Mouse (Mus musculus) bone marrow, adult 2 months (tissue): Measurements from ENCODE around the gene 1700007K13Rik. TPM values are rescaled to one million over a fixed set of nuclear protein-coding genes. Genes with fewer than 3 reads are reported as not detected.

ENCODE experiments used
- H3K27ac ChIP-seq: fragments of 200-500 bp; 2 replicates; pipeline ENCODE4 v1.5.1; 2012; ENCODE audit warnings: low read depth, mild to moderate bottlenecking, control low read depth, inconsistent platforms, low read length; ENCODE audit not compliant: control insufficient read depth, poor library complexity, insufficient read depth
- H3K4me1 ChIP-seq: fragments of 200-500 bp; 2 replicates; pipeline ENCODE4 v1.6.1; 2011; ENCODE audit warnings: low read length; ENCODE audit not compliant: control insufficient read depth, insufficient read depth
- H3K4me3 ChIP-seq: fragments of 200-500 bp; replicated peaks from 2 replicates; pipeline ENCODE3; 2011; ENCODE audit warnings: mild to moderate bottlenecking, low read depth, low read length, control low read depth; ENCODE audit not compliant: control insufficient read depth
- CTCF ChIP-seq: fragments of 200-500 bp; IDR thresholded peaks from 2 replicates; pipeline ENCODE4 v1.5.1; 2011; ENCODE audit warnings: low read length, control low read depth; ENCODE audit not compliant: control insufficient read depth, insufficient read depth
- POLR2A ChIP-seq: fragments of 200-500 bp; IDR thresholded peaks from 2 replicates; pipeline ENCODE4 v1.6.1; 2011; ENCODE audit warnings: low read depth, mild to moderate bottlenecking, control low read depth, low read length, borderline replicate concordance; ENCODE audit not compliant: control insufficient read depth
- WGBS: fragments of 180-500 bp; shearing (Covaris S2); methylation state at CpG from one replicate; pipeline ENCODE4 v1.1.7; 2018; 5-methylcytosine and 5-hydroxymethylcytosine counted together
- polyA plus RNA-seq: library from polyadenylated mRNA; stranded (reverse); fragments of >200 nt; gene quantifications from 2 replicates; pipeline ENCODE4 v1.2.4, GENCODE M21; 2011; ENCODE audit warnings: low replicate concordance; ENCODE audit not compliant: missing spikeins, insufficient read depth, insufficient read length

The 1700007K13Rik gene
- polyA plus RNA-seq, 1 experiment: 6.8 TPM

- H3K27ac ChIP-seq: no peak overlapping the region
- no peaks in the 10 kb centered on the region for H3K4me1 ChIP-seq
- no peak for TF ChIP-seq POLR2A
- no peak for TF ChIP-seq CTCF
- no peak overlapping the region for H3K4me3 ChIP-seq
- WGBS: 68% methylated on average over 1 of the region's 1 CpGs
Measured at GRCm38 (mm10) chr2:28456616-28457015, 9.5 kb downstream of the 1700007K13Rik start.

DNA sequence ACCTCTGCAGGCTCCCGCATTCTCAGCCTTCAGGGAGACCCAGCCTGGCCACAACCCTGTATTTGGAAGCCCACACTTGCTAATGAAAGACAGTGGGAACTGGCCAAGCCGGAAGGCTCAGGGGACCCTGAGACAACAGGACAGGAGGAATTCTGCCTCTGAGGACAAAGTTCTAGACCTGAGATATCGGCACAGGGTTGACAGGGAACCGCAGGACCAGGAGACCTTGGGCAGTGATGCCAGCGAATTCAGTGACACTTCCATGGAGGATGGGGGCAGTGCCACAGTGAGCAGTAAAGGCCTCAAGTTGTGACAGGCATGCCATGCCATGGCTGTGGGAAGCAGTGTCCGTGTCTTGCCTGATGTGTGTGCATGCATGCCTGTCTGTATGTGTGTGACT lies 12.6 kb downstream of the 1700007K13Rik start:
- TF ChIP-seq CTCF (no peak), POLR2A (no peak)
- Histone ChIP-seq H3K4me1 (no peaks in the 10 kb centered on the region), H3K4me3 (no peak overlapping the region), H3K27ac (no peak overlapping the region)
- WGBS: 87% methylated on average over 6 of the region's 6 CpGs

DNA sequence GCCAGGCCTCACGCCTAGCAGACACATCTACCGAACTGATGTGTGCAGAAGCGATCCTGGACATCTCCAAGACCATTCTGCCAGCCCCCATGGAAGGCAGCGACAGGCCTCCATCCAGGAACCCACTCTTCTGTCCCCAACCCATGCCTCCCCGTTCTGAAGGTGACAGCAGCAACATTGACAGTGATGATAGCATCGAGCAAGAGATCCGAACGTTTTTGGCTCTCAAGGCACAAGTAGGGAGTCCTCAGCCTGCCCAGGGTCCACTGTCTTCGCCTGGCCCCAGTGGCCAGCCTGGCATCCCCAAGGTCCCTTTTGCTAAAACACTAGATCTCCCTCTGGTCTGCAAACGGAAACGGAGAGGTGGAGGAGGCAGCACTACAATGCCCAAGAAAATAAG lies 14.5 kb downstream of the 1700007K13Rik start:
- WGBS: 87% methylated on average over 11 of the region's 11 CpGs
- Histone ChIP-seq H3K4me3 (no peak overlapping the region), H3K27ac (no peak overlapping the region), H3K4me1 (no peaks in the 10 kb centered on the region)
- TF ChIP-seq POLR2A (no peak), CTCF (no peak)

- WGBS: 17% methylated on average over 11 of the region's 11 CpGs
- H3K27ac ChIP-seq: no peak overlapping the region; the same call in 1 of the 2 replicates
- no peak overlapping the region for H3K4me3 ChIP-seq
- no peak for TF ChIP-seq CTCF
- no peak for TF ChIP-seq POLR2A
- no peaks in the 10 kb centered on the region for H3K4me1 ChIP-seq
Measured at GRCm38 (mm10) chr2:28447315-28447670, 18.8 kb downstream of the 1700007K13Rik start.

- TF ChIP-seq CTCF (no peak), POLR2A (no peak)
Measured at GRCm38 (mm10) chr2:28446515-28447314, 19.4 kb downstream of the 1700007K13Rik start, which contains the start of gene Ppp1r26. Gene Ppp1r26, plus strand, starts transcription at chr2:28446800.

DNA sequence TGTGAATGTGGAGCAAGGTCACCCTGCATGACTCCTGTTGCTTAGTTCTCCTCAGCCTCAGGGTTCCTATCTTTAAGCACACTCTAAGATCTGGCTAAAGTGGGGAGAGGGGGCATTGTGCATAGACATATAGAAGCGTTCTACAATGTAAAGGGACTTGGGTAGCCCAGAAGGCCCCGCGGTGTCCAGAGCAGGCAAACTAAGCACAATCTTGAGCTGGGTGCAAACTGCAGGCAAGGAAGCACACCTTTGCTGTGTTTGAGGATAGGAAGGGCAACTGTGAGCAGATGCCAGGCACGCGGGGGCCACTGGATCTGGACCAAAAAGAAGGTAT lies 20.0 kb downstream of the 1700007K13Rik start:
- H3K27ac ChIP-seq: no peak overlapping the region
- H3K4me3 ChIP-seq: peak overlapping the region; percentile 28
- no peak for TF ChIP-seq POLR2A
- TF ChIP-seq CTCF: no peak
- H3K4me1 ChIP-seq: no peaks in the 10 kb centered on the region
- WGBS: 14% methylated on average over 5 of the region's 5 CpGs

More at GRCm38 (mm10) chr2:28446515-28447314, 19.4 kb downstream of the 1700007K13Rik start, which contains the start of gene Ppp1r26:
- Histone ChIP-seq H3K27ac (no peak within 1 kb of the TSS; the same call in 1 of the 2 replicates), H3K4me1 (no peaks in the 10 kb centered on the region), H3K4me3 (peak within 1 kb of the TSS; percentile 28)
- WGBS: 2% methylated on average over 116 of the region's 118 CpGs

DNA sequence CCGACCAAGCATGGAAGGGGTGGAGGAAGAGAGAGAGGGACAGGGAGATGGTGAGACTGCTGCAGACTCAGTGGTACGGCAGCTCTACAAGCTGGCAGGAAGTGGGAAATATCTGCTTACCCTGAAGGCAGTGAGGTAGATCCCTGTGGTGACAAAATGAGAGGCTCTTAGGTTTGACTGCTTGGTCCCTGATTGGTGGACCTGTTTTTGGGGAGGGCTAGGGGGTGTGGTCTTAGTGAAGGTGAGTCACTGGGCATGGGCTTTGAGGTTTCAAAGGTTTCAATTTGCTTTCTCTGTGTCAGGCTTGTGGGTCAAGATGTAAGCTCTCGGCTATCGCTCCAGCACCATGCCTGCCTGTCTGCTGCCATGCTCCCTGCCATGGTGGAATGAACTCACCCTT lies 21.1 kb downstream of the 1700007K13Rik start:
- TF ChIP-seq POLR2A: no peak
- no peak for TF ChIP-seq CTCF
- H3K4me3 ChIP-seq: no peak overlapping the region
- H3K27ac ChIP-seq: no peak overlapping the region
- 71% methylated on average over 4 of the region's 4 CpGs for WGBS
- no peaks in the 10 kb centered on the region for H3K4me1 ChIP-seq

GRCm38 (mm10) chr2:28440842-28441241 lies 25.3 kb downstream of the 1700007K13Rik start:
- 35% methylated on average over 6 of the region's 6 CpGs for WGBS
- H3K4me1 ChIP-seq: no peaks in the 10 kb centered on the region
- TF ChIP-seq POLR2A: no peak
- no peak for TF ChIP-seq CTCF
- H3K4me3 ChIP-seq: no peak overlapping the region
- H3K27ac ChIP-seq: no peak overlapping the region
